In the genomic region with DNA sequence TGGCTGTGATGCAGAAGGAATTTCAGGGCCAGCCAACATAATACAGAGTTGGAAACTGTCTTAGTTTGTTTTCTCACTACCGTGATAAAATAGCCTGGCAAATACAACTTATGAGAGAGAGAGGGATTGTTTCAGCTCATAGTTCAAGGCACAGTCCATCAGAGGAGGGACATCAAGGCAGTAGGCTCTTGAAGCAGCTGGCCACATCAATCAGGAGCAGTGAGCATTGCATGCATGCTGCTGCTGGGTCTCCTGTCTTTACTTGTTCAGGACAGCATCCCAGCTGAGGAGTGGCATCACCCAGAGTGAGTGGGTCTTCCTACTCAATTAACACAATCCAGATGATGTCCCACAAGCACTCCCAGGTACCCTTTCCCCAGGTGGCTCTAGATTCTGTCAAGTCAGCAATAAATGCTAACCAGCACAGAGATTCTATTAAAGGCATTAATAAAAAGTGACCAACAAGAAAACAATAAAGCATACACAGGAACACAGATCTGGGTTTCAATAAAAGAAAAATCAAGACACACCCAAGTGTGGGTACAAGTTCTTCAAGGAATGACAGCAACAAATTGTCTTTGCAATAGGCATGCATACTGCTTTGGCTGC, we compare ENCODE assay signal across 30 mouse cellular contexts. TPM values are rescaled to one million over a fixed set of nuclear protein-coding genes. Genes with fewer than 3 reads are reported as not detected.
A peak's percentile ranks its signal among the peaks of the same experiment; 100 is the strongest.
DNase-seq lines count a peak whose midpoint lies in the region; ATAC-seq and TF ChIP-seq lines count a peak whose summit lies in the region.
"Had no signal": no experiment of that assay in that cellular context is flagged by ENCODE, and none has a peak within 500 bp of the region (broad histone marks: within the 10 kb centered on the region; RNA-seq: fewer than 3 reads in every experiment).

No protein-coding gene starts in this region.

- H3K4me1 ChIP-seq in intestine, embryonic 14.5 days (replicated peaks; ENCODE audit: control insufficient read depth, insufficient read depth, low read length) = peaks cover 13% of the 10 kb centered on the region
- H3K4me1 ChIP-seq in intestine, embryonic 16.5 days (ENCODE audit: control insufficient read depth, insufficient read depth, low read length) = peaks cover 15% of the 10 kb centered on the region
- H3K4me1 ChIP-seq in CH12.LX (ENCODE audit: control insufficient read depth in 1 of 2, insufficient read depth in 2 of 2) = no peaks in the 10 kb centered on the region
- H3K4me1 ChIP-seq: forebrain, embryonic 12.5 days; forebrain, embryonic 15.5 days; heart, embryonic 12.5 days; heart, embryonic 15.5 days; hindbrain, embryonic 12.5 days; hindbrain, embryonic 15.5 days had no signal

- no peaks in the 10 kb centered on the region for H3K27me3 ChIP-seq in intestine, embryonic 14.5 days (replicated peaks; ENCODE audit: control insufficient read depth, insufficient read depth, low read length)
- no peaks in the 10 kb centered on the region for H3K27me3 ChIP-seq in intestine, embryonic 16.5 days (replicated peaks; ENCODE audit: control insufficient read depth, insufficient read depth, low read length)
- H3K27me3 ChIP-seq in C2C12 (ENCODE audit: control insufficient read depth, insufficient read depth, insufficient read length) (no peaks in the 10 kb centered on the region), CH12.LX (replicated peaks) (peaks cover 79% of the 10 kb centered on the region)
- H3K27me3 ChIP-seq: embryonic facial prominence, embryonic 13.5 days; forebrain, embryonic 12.5 days; forebrain, embryonic 15.5 days; heart, embryonic 12.5 days; heart, embryonic 15.5 days; hindbrain, embryonic 12.5 days; hindbrain, embryonic 15.5 days; intestine, embryonic 15.5 days; Patski had no signal

- WGBS in intestine, embryonic 14.5 days = 94% methylated on average over 1 of the region's 1 CpGs
- WGBS in intestine, embryonic 16.5 days = 84% methylated on average over 1 of the region's 1 CpGs

- H3K4me2 ChIP-seq in intestine, embryonic 14.5 days (ENCODE audit: low read length) = no peak overlapping the region
- H3K4me2 ChIP-seq in intestine, embryonic 16.5 days (ENCODE audit: low read depth, low read length) = no peak overlapping the region
- no peak overlapping the region for H3K4me2 ChIP-seq in CH12.LX (ENCODE audit: insufficient read depth, low read depth, poor library complexity, severe bottlenecking)
- H3K4me2 ChIP-seq: embryonic facial prominence, embryonic 13.5 days; forebrain, embryonic 12.5 days; forebrain, embryonic 15.5 days; heart, embryonic 12.5 days; heart, embryonic 15.5 days; hindbrain, embryonic 12.5 days; hindbrain, embryonic 15.5 days; intestine, embryonic 15.5 days had no signal

- H3K27ac ChIP-seq in intestine, embryonic 14.5 days (ENCODE audit: low read depth) = no peak overlapping the region
- no peak overlapping the region for H3K27ac ChIP-seq in intestine, embryonic 16.5 days (ENCODE audit: low read length)
- no peak overlapping the region for H3K27ac ChIP-seq in CH12.LX (ENCODE audit: insufficient read depth, low read depth)
- H3K27ac ChIP-seq: embryonic facial prominence, embryonic 10.5 days; forebrain, embryonic 12.5 days; forebrain, embryonic 15.5 days; heart, embryonic 15.5 days; hindbrain, embryonic 12.5 days; hindbrain, embryonic 15.5 days had no signal

- no peak overlapping the region for H3ac ChIP-seq in C2C12 (ENCODE audit: control insufficient read depth, insufficient read length, low read depth)

- H3K4me3 ChIP-seq in intestine, embryonic 14.5 days (ENCODE audit: low read depth, low read length) = no peak overlapping the region
- no peak overlapping the region for H3K4me3 ChIP-seq in intestine, embryonic 16.5 days (ENCODE audit: low read length)
- H3K4me3 ChIP-seq in C2C12 (ENCODE audit: insufficient read depth, poor library complexity, severe bottlenecking) (no peak overlapping the region), CH12.LX (replicated peaks in 1 of 3; ENCODE audit: low read depth in 2 of 3, low read length in 2 of 3, poor library complexity in 1 of 3) (no peak overlapping the region)
- H3K4me3 ChIP-seq: embryonic facial prominence, embryonic 10.5 days; embryonic facial prominence, embryonic 13.5 days; erythroblast, embryonic 14.5 days; forebrain, embryonic 12.5 days; forebrain, embryonic 15.5 days; heart, embryonic 12.5 days; heart, embryonic 15.5 days; hindbrain, embryonic 12.5 days; hindbrain, embryonic 15.5 days; intestine, embryonic 15.5 days had no signal

- no peak for TF ChIP-seq RAD21 in CH12.LX (IDR thresholded peaks at IDR 0.05; ENCODE audit: low read depth, low read length)

- no peaks in the 10 kb centered on the region for H3K79me3 ChIP-seq in C2C12 (ENCODE audit: low read depth)

- H3K36me3 ChIP-seq in intestine, embryonic 14.5 days (ENCODE audit: control insufficient read depth, insufficient read depth, low read length) = no peaks in the 10 kb centered on the region
- no peaks in the 10 kb centered on the region for H3K36me3 ChIP-seq in intestine, embryonic 16.5 days (ENCODE audit: control insufficient read depth, insufficient read depth, low read length)
- no peaks in the 10 kb centered on the region for H3K36me3 ChIP-seq in C2C12 (ENCODE audit: control insufficient read depth, insufficient read depth)
- H3K36me3 ChIP-seq in CH12.LX (replicated peaks in 1 of 2; ENCODE audit: control insufficient read depth in 1 of 2, insufficient read depth in 1 of 2, low read length in 1 of 2) = no peaks in the 10 kb centered on the region
- H3K36me3 ChIP-seq: embryonic facial prominence, embryonic 10.5 days; embryonic facial prominence, embryonic 13.5 days; forebrain, embryonic 12.5 days; forebrain, embryonic 15.5 days; heart, embryonic 12.5 days; heart, embryonic 15.5 days; hindbrain, embryonic 12.5 days; hindbrain, embryonic 15.5 days; intestine, embryonic 15.5 days had no signal

- TF ChIP-seq CTCF in C2C12 (IDR thresholded peaks at IDR 0.05; ENCODE audit: control insufficient read depth, insufficient read depth, insufficient read length) = no peak
- TF ChIP-seq CTCF in CH12.LX (conservative IDR thresholded peaks at IDR 0.05 in 1 of 2, IDR thresholded peaks at IDR 0.05 in 1 of 2; ENCODE audit: low read depth in 2 of 2, low read length in 2 of 2) = no peak

- dilution Hi-C loops in CH12.LX (cut with MboI; ENCODE audit: extremely low pct_ligation_motif_present, extremely low pct_unique_long_range_greater_than_20kb, low sequenced_read_pairs) = no loop called here

- in situ Hi-C loops in CH12.LX (cut with MboI; ENCODE audit: low pct_ligation_motif_present, low pct_unique_long_range_greater_than_20kb, low sequenced_read_pairs) = no loop called here

- H3K9me3 ChIP-seq in intestine, embryonic 14.5 days (ENCODE audit: control insufficient read depth, low read length) = 0 out of 2 replicates have a peak, but pooled peaks cover 9% of the 10 kb centered on the region
- H3K9me3 ChIP-seq in intestine, embryonic 16.5 days (ENCODE audit: control insufficient read depth, low read length) = no peaks in the 10 kb centered on the region
- H3K9me3 ChIP-seq in CH12.LX (replicated peaks; ENCODE audit: low read length) = peaks cover 7% of the 10 kb centered on the region
- H3K9me3 ChIP-seq: forebrain, embryonic 12.5 days; hindbrain, embryonic 15.5 days; intestine, embryonic 15.5 days had no signal

- H3K79me2 ChIP-seq in C2C12 (ENCODE audit: control insufficient read depth, insufficient read depth) (no peaks in the 10 kb centered on the region), CH12.LX (replicated peaks; ENCODE audit: control insufficient read depth, extremely low read depth, insufficient read depth, poor library complexity, severe bottlenecking) (no peaks in the 10 kb centered on the region)

- no peak for ATAC-seq in intestine, embryonic 14.5 days (replicated peaks; ENCODE audit: low FRiP score, low TSS enrichment, low read depth)
- no peak for ATAC-seq in intestine, embryonic 16.5 days
- ATAC-seq: forebrain, embryonic 15.5 days; intestine, embryonic 15.5 days; Patski had no signal

- no peak for TF ChIP-seq EP300 in CH12.LX (IDR thresholded peaks at IDR 0.05; ENCODE audit: low read length)

- no peak for TF ChIP-seq POLR2A in CH12.LX (IDR thresholded peaks at IDR 0.05; ENCODE audit: low read depth, low read length)

- peak; percentile 33 for DNase-seq in intestine, embryonic 14.5 days (ENCODE audit: low spot score)
- DNase-seq in CH12.LX (ENCODE audit: extremely low read depth) = no peak
- DNase-seq in adipocyte (ENCODE audit: low spot score) = peak; percentile 24
- DNase-seq in kidney, postnatal 10 days = no peak
- DNase-seq in thymus, adult 18-20 months = no peak
- DNase-seq in embryo, embryonic 10.5 days (ENCODE audit: low spot score) = no peak
- DNase-seq: adrenal gland, postnatal 14 days; cerebellum, adult 11 months; cerebellum, adult 2 months; cerebellum, adult 9-11 months; cerebellum, postnatal 25 days; embryo, embryonic 11 days; gastrocnemius, postnatal 36 days; heart, postnatal 10 days had no signal

- no peak overlapping the region for H3K9ac ChIP-seq in intestine, embryonic 14.5 days (ENCODE audit: low read length)
- no peak overlapping the region for H3K9ac ChIP-seq in intestine, embryonic 16.5 days (ENCODE audit: low read depth, low read length)
- H3K9ac ChIP-seq in CH12.LX (ENCODE audit: insufficient read depth, low read depth) = no peak overlapping the region
- H3K9ac ChIP-seq: embryonic facial prominence, embryonic 13.5 days; forebrain, embryonic 12.5 days; forebrain, embryonic 15.5 days; heart, embryonic 12.5 days; heart, embryonic 15.5 days; hindbrain, embryonic 12.5 days; hindbrain, embryonic 15.5 days; intestine, embryonic 15.5 days had no signal

TF ChIP-seq in C2C12, 6 proteins besides CTCF, POLR2A, EP300 and RAD21:
- TF ChIP-seq USF1 (IDR thresholded peaks at IDR 0.05; ENCODE audit: low read depth) (no peak), MYOD1 (IDR thresholded peaks at IDR 0.05; ENCODE audit: control insufficient read depth, insufficient read length, low read depth) (peak; percentile 7)

TF ChIP-seq in CH12.LX, 34 proteins besides CTCF, POLR2A, EP300 and RAD21 (continues in another document):
- TF ChIP-seq KAT2A (IDR thresholded peaks at IDR 0.05; ENCODE audit: insufficient replicate concordance, low read length) (no peak), BHLHE40 (IDR thresholded peaks at IDR 0.05; ENCODE audit: low read depth, low read length) (no peak), MAFK (IDR thresholded peaks at IDR 0.05; ENCODE audit: insufficient replicate concordance, low read length) (peak; percentile 81; the same call in 1 of the 2 replicates)

RNA-seq across cellular contexts. Expression of a gene that starts 43.9 kb away (rescaled TPM):
- 164 and 184 TPM in 2 replicates for polyA plus RNA-seq in intestine, embryonic 14.5 days (2014; fragmentation: Nextera tagmentation; extraction: Ambion mirVana)
- 230 and 262 TPM in 2 replicates for polyA plus RNA-seq in intestine, embryonic 16.5 days (2015; fragmentation: Nextera tagmentation; extraction: Ambion mirVana)
- polyA plus RNA-seq in C2C12 (2012; fragmentation: generic; extraction: Trizol) (0.39 TPM), CH12.LX (2012; ENCODE audit: insufficient read length, low read depth) (not detected in 2 replicates)
- total RNA-seq in CH12.LX (2012; rRNA removed) (not detected in 2 replicates), CH12.LX (2014; rRNA removed) (not detected in 2 replicates)
- total RNA-seq: granulocyte monocyte progenitor cell, adult 5-6 weeks; hematopoietic stem cell, adult 5-6 weeks had no signal
- polyA plus RNA-seq: erythroblast, embryonic 14.5 days had no signal

RNA-seq across cellular contexts. Expression of a gene that starts 58.7 kb away (rescaled TPM):
- polyA plus RNA-seq in intestine, embryonic 14.5 days (2014; fragmentation: Nextera tagmentation; extraction: Ambion mirVana) = 309 and 317 TPM in 2 replicates
- polyA plus RNA-seq in intestine, embryonic 16.5 days (2015; fragmentation: Nextera tagmentation; extraction: Ambion mirVana) = 327 and 341 TPM in 2 replicates
- polyA plus RNA-seq in C2C12 (2012; fragmentation: generic; extraction: Trizol) (3.8 TPM), CH12.LX (2012; ENCODE audit: insufficient read length, low read depth) (not detected in 2 replicates)
- total RNA-seq in CH12.LX (2012; rRNA removed) (0.04 and 0.21 TPM in 2 replicates), CH12.LX (2014; rRNA removed) (not detected in 2 replicates)
- total RNA-seq: common myeloid progenitor, adult 5-6 weeks; granulocyte monocyte progenitor cell, adult 5-6 weeks; hematopoietic stem cell, adult 5-6 weeks had no signal
- polyA plus RNA-seq: erythroblast, embryonic 14.5 days had no signal

Comparison
In these comparisons a context has a peak if more than half of its experiments do, and no peak if none do; other contexts are left out.
1. DNase-seq: peak in intestine, embryonic 14.5 days (single experiment) and adipocyte (single experiment); none in CH12.LX (single experiment), kidney, postnatal 10 days (single experiment), thymus, adult 18-20 months (0 of 2) and embryo, embryonic 10.5 days (single experiment).
2. RNA of a gene that starts 43.9 kb away (polyA plus RNA-seq): 230 to 262 TPM in intestine, embryonic 16.5 days and 164 to 184 TPM in intestine, embryonic 14.5 days; 0.39 TPM in C2C12 (single experiment) and not detected in CH12.LX; every median in the first group is over 100 times any median in the second.
3. RNA of a gene that starts 58.7 kb away (polyA plus RNA-seq): 327 to 341 TPM in intestine, embryonic 16.5 days and 309 to 317 TPM in intestine, embryonic 14.5 days; 3.8 TPM in C2C12 (single experiment) and not detected in CH12.LX; every median in the first group is over 10 times any median in the second.